Mouse (Mus musculus) lung, postnatal 0 days (tissue): ENCODE measurements at regions not wholly inside any gene's neighbourhood (a gene's known extent, or its start where the extent isn't known, plus 50 kb on each side); places are given as distances from the start of the nearest gene placed in this dataset.

Experiments
- CTCF ChIP-seq: IDR thresholded peaks from 2 replicates; pipeline ENCODE4 v1.5.1; 2016; ENCODE audit warnings: antibody characterized with exemption, mild to moderate bottlenecking
- EP300 ChIP-seq: IDR thresholded peaks from 2 replicates; pipeline ENCODE4 v1.6.1; 2016; ENCODE audit warnings: antibody characterized with exemption, mild to moderate bottlenecking, control low read depth

GRCm38 (mm10) chr2:122863343-122863970, 98.4 kb downstream of the Sqor start:
- TF ChIP-seq CTCF (no peak), EP300 (no peak)
